Mouse (Mus musculus): ENCODE measurements at regions not wholly inside any gene's neighbourhood (a gene's known extent, or its start where the extent isn't known, plus 50 kb on each side); places are given as distances from the start of the nearest gene placed in this dataset.
A peak's percentile ranks its signal among the peaks of the same experiment; 100 is the strongest.

- DNase-seq (ENCODE audit: low spot score in 2 of 2): no peak
These were observed 71.1 kb upstream of the Hif1a start for GRCm38 (mm10) chr12:73830122-73830521.

GRCm38 (mm10) chr12:73830551-73831203 is 70.5 kb upstream of the Hif1a start:
- DNase-seq (ENCODE audit: low spot score in 2 of 2): no peak

- DNase-seq (ENCODE audit: low spot score in 2 of 2): no peak
These were observed 70.0 kb upstream of the Hif1a start for GRCm38 (mm10) chr12:73831204-73831595.

- DNase-seq (ENCODE audit: low spot score in 2 of 2): no peak
These were observed 69.4 kb upstream of the Hif1a start for GRCm38 (mm10) chr12:73831637-73832385.

- DNase-seq (ENCODE audit: low spot score in 2 of 2): no peak
These were observed 68.4 kb upstream of the Hif1a start for GRCm38 (mm10) chr12:73832789-73833188.

- no peak for DNase-seq (ENCODE audit: low spot score in 2 of 2)
These were observed 65.0 kb upstream of the Hif1a start for GRCm38 (mm10) chr12:73836132-73836531.

GRCm38 (mm10) chr12:73837036-73837435 is 64.1 kb upstream of the Hif1a start:
- DNase-seq (ENCODE audit: low spot score in 2 of 2): no peak

- DNase-seq (ENCODE audit: low spot score in 2 of 2): peak in 1 of 2 experiments; percentile 13
These were observed 63.3 kb upstream of the Hif1a start for GRCm38 (mm10) chr12:73837921-73838320.

GRCm38 (mm10) chr12:73838330-73838729 is 62.8 kb upstream of the Hif1a start:
- no peak for DNase-seq (ENCODE audit: low spot score in 2 of 2)

GRCm38 (mm10) chr12:73842000-73842675 is 59.0 kb upstream of the Hif1a start:
- DNase-seq (ENCODE audit: low spot score in 2 of 2): no peak

GRCm38 (mm10) chr12:73844782-73845181 is 56.4 kb upstream of the Hif1a start:
- no peak for DNase-seq (ENCODE audit: low spot score in 2 of 2)

- no peak for DNase-seq (ENCODE audit: low spot score in 2 of 2)
These were observed 54.5 kb upstream of the Hif1a start for GRCm38 (mm10) chr12:73846672-73847071.

GRCm38 (mm10) chr12:73847336-73847735 is 53.8 kb upstream of the Hif1a start:
- DNase-seq (ENCODE audit: low spot score in 2 of 2): no peak

GRCm38 (mm10) chr12:73850831-73851230 is 50.3 kb upstream of the Hif1a start:
- DNase-seq (ENCODE audit: low spot score in 2 of 2): no peak
